Mouse (Mus musculus): ENCODE measurements around the gene Hipk3.

DNA sequence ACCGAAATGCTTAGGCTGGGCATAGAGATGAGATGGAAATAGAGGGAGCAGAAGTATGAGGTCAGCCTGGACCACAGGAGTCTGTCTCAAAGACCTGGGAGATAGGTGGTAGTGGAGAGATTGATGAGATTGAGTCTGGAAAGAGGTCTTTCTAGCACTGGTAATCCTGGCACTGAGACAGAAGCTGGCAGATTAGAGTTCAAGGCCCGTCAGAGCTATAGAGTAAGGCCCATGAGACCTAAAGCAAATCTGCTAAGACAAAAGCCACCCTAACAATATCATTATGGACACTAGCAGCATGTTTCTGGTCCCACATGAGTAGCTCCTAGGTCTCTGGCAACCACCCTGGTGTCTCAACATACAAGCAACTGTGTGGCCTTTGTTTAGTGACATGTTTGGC, 4.4 kb downstream of the Hipk3 start:
- no peak for TF ChIP-seq POLR2A (IDR thresholded peaks at IDR 0.05; ENCODE audit: borderline replicate concordance, extremely low read depth, insufficient read depth, insufficient read length, poor library complexity, severe bottlenecking)
- TF ChIP-seq CTCF (IDR thresholded peaks at IDR 0.05; ENCODE audit: borderline replicate concordance, extremely low read depth, insufficient read depth, insufficient read length): no peak

Measured in brain, embryonic 14.5 days (tissue).